Mouse (Mus musculus) MEL (cell line): ENCODE data around the gene Eral1.

Source experiments
- CTCF ChIP-seq, 3 experiments: IDR thresholded peaks in 2 of 3; conservative IDR thresholded peaks in 1 of 3; 2 replicates each; pipeline ENCODE4 v1.5.1; 2011 to 2012; ENCODE audit warnings: low read length in 3 of 3, low read depth in 2 of 3, mild to moderate bottlenecking in 2 of 3, improper control_type of control experiment in 1 of 3, inconsistent platforms in 1 of 3, mixed read lengths in 1 of 3, moderate library complexity in 1 of 3; ENCODE audit not compliant: control insufficient read depth in 1 of 3, insufficient read depth in 1 of 3, poor library complexity in 1 of 3, severe bottlenecking in 1 of 3
- EP300 ChIP-seq, 2 experiments: IDR thresholded peaks; 2 replicates each; pipeline ENCODE4 v1.6.1; 2011; ENCODE audit warnings: improper control_type of control experiment in 2 of 2, low read length in 2 of 2, low read depth in 1 of 2, mild to moderate bottlenecking in 1 of 2
- ETS1 ChIP-seq: IDR thresholded peaks from 2 replicates; pipeline ENCODE4 v1.6.1; 2012; ENCODE audit warnings: low read depth, mild to moderate bottlenecking, inconsistent platforms, low read length, improper control_type of control experiment, moderate library complexity
- MAFK ChIP-seq: IDR thresholded peaks from 2 replicates; pipeline ENCODE4 v1.6.1; 2011; ENCODE audit warnings: low read depth, mild to moderate bottlenecking, low read length, improper control_type of control experiment, borderline replicate concordance
- MYB ChIP-seq: IDR thresholded peaks from 2 replicates; pipeline ENCODE4 v1.6.1; 2011; ENCODE audit warnings: mild to moderate bottlenecking, low read depth, low read length, improper control_type of control experiment
- TBP ChIP-seq: IDR thresholded peaks from 2 replicates; pipeline ENCODE4 v1.8.0; 2011; ENCODE audit warnings: low read depth, low read length, improper control_type of control experiment
- ZKSCAN1 ChIP-seq: IDR thresholded peaks from 2 replicates; pipeline ENCODE4 v1.6.1; 2012; ENCODE audit warnings: low read depth, mild to moderate bottlenecking, inconsistent platforms, low read length, improper control_type of control experiment, moderate library complexity

GRCm38 (mm10) chr11:78069130-78069529, 11.1 kb downstream of the Eral1 start:
- TF ChIP-seq ZKSCAN1 (no peak), CTCF (IDR thresholded peaks at IDR 0.05 in 2 of 3, conservative IDR thresholded peaks at IDR 0.05 in 1 of 3; ENCODE audit: control insufficient read depth in 1 of 3, insufficient read depth in 1 of 3, low read depth in 2 of 3, low read length in 3 of 3, poor library complexity in 1 of 3, severe bottlenecking in 1 of 3) (no peak), TBP (no peak), MYB (no peak), EP300 (IDR thresholded peaks at IDR 0.05; ENCODE audit: low read depth in 1 of 2, low read length in 2 of 2) (no peak), ETS1 (no peak), MAFK (no peak)
